Mouse (Mus musculus) kidney, adult 2 months (tissue): ENCODE results near the gene Tanc1. TPM values are rescaled to one million over a fixed set of nuclear protein-coding genes. Genes with fewer than 3 reads are reported as not detected.

Experiments
- DNase-seq: peaks from one replicate; pipeline ENCODE4 v3.0.0; 2021
- H3K27ac ChIP-seq: fragments of 200-500 bp; 2 replicates; pipeline ENCODE4 v1.5.1; 2012; ENCODE audit warnings: low read depth, low read length, control low read depth, inconsistent platforms; ENCODE audit not compliant: insufficient read depth
- H3K27me3 ChIP-seq: fragments of 200-500 bp; replicated peaks from 2 replicates; pipeline ENCODE4 v1.6.1; 2012; ENCODE audit warnings: mild to moderate bottlenecking, moderate library complexity, low read length, inconsistent platforms; ENCODE audit not compliant: control insufficient read depth, insufficient read depth
- H3K36me3 ChIP-seq: fragments of 200-500 bp; 2 replicates; pipeline ENCODE4 v1.6.1; 2012; ENCODE audit warnings: mild to moderate bottlenecking, moderate library complexity, low read length, inconsistent platforms; ENCODE audit not compliant: control insufficient read depth, insufficient read depth
- H3K4me1 ChIP-seq: fragments of 200-500 bp; 2 replicates; pipeline ENCODE4 v1.6.1; 2011; ENCODE audit warnings: low read length; ENCODE audit not compliant: control insufficient read depth, insufficient read depth
- H3K4me3 ChIP-seq: fragments of 200-500 bp; 2 replicates; pipeline ENCODE4 v1.5.1; 2011; ENCODE audit warnings: mild to moderate bottlenecking, low read depth, low read length, control low read depth; ENCODE audit not compliant: insufficient read depth
- CTCF ChIP-seq: fragments of 200-500 bp; conservative IDR thresholded peaks from 2 replicates; pipeline ENCODE4 v1.5.1; 2011; ENCODE audit warnings: low read depth, mild to moderate bottlenecking, control low read depth, low read length, moderate library complexity, mixed read lengths; ENCODE audit not compliant: insufficient read depth, insufficient read length
- POLR2A ChIP-seq: fragments of 200-500 bp; IDR thresholded peaks from one replicate; pipeline ENCODE4 v1.6.1; 2011; ENCODE audit warnings: low read depth, low read length, control low read depth
- WGBS: fragments of 180-500 bp; shearing (Covaris S2); methylation state at CpG from one replicate; pipeline ENCODE4 v1.1.7; 2018; 5-methylcytosine and 5-hydroxymethylcytosine counted together
- polyA plus RNA-seq: library from polyadenylated mRNA; depleted of rRNA; stranded (reverse); fragments of >200 nt; gene quantifications from 2 replicates; pipeline ENCODE4 v1.2.3, GENCODE M21; 2012

Tanc1 gene
- polyA plus RNA-seq, 1 experiment = 24.0 TPM

GRCm38 (mm10) chr2:59681181-59681580 lies 69.3 kb downstream of the Tanc1 start:
- no peak overlapping the region for H3K27ac ChIP-seq
- H3K27me3 ChIP-seq = no peaks in the 10 kb centered on the region
- WGBS = 77% methylated on average over 4 of the region's 4 CpGs
- TF ChIP-seq POLR2A (no peak), CTCF (no peak)
- H3K4me3 ChIP-seq = no peak overlapping the region
- H3K36me3 ChIP-seq = no peaks in the 10 kb centered on the region
- H3K4me1 ChIP-seq = peaks cover 22% of the 10 kb centered on the region
- DNase-seq = no peak

GRCm38 (mm10) chr2:59684864-59685605 lies 73.2 kb downstream of the Tanc1 start:
- H3K36me3 ChIP-seq = no peaks in the 10 kb centered on the region
- no peaks in the 10 kb centered on the region for H3K27me3 ChIP-seq
- no peak overlapping the region for H3K4me3 ChIP-seq
- H3K27ac ChIP-seq = no peak overlapping the region
- peaks cover 13% of the 10 kb centered on the region; the same call in 1 of the 2 replicates for H3K4me1 ChIP-seq
- DNase-seq = no peak
- 73% methylated on average over 16 of the region's 16 CpGs for WGBS
- TF ChIP-seq CTCF (no peak), POLR2A (no peak)

- H3K27ac ChIP-seq = no peak overlapping the region
- 97% methylated on average over 4 of the region's 4 CpGs for WGBS
Observed at GRCm38 (mm10) chr2:59685606-59685950, 73.7 kb downstream of the Tanc1 start.

GRCm38 (mm10) chr2:59688261-59689104 lies 76.6 kb downstream of the Tanc1 start:
- no peak for TF ChIP-seq POLR2A
- TF ChIP-seq CTCF = no peak
- no peaks in the 10 kb centered on the region for H3K27me3 ChIP-seq
- DNase-seq = no peak
- H3K27ac ChIP-seq = no peak overlapping the region
- peaks cover 20% of the 10 kb centered on the region for H3K4me1 ChIP-seq
- H3K4me3 ChIP-seq = no peak overlapping the region
- no peaks in the 10 kb centered on the region for H3K36me3 ChIP-seq
- WGBS = 80% methylated on average over 16 of the region's 16 CpGs

More at GRCm38 (mm10) chr2:59685606-59685950, 73.7 kb downstream of the Tanc1 start:
- Histone ChIP-seq H3K27me3 (no peaks in the 10 kb centered on the region), H3K36me3 (no peaks in the 10 kb centered on the region), H3K4me1 (peaks cover 14% of the 10 kb centered on the region; the same call in 1 of the 2 replicates), H3K4me3 (no peak overlapping the region)
- TF ChIP-seq CTCF = no peak
- no peak for TF ChIP-seq POLR2A
- no peak for DNase-seq

- Histone ChIP-seq H3K27me3 (no peaks in the 10 kb centered on the region), H3K27ac (no peak overlapping the region), H3K36me3 (no peaks in the 10 kb centered on the region), H3K4me3 (no peak overlapping the region), H3K4me1 (peaks cover 15% of the 10 kb centered on the region)
- peak; percentile 91 for DNase-seq
- TF ChIP-seq CTCF (no peak), POLR2A (no peak)
- 14% methylated on average over 4 of the region's 4 CpGs for WGBS
Observed at GRCm38 (mm10) chr2:59691112-59691511, 79.3 kb downstream of the Tanc1 start.

GRCm38 (mm10) chr2:59693473-59693872 lies 81.6 kb downstream of the Tanc1 start:
- Histone ChIP-seq H3K36me3 (no peaks in the 10 kb centered on the region), H3K27me3 (no peaks in the 10 kb centered on the region), H3K27ac (no peak overlapping the region), H3K4me1 (peaks cover 26% of the 10 kb centered on the region), H3K4me3 (no peak overlapping the region)
- DNase-seq = no peak
- TF ChIP-seq POLR2A (no peak), CTCF (no peak)
- 66% methylated on average over 5 of the region's 5 CpGs for WGBS

GRCm38 (mm10) chr2:59697123-59697522 lies 85.3 kb downstream of the Tanc1 start:
- no peak for TF ChIP-seq CTCF
- no peak for TF ChIP-seq POLR2A
- 48% methylated on average over 3 of the region's 3 CpGs for WGBS
- Histone ChIP-seq H3K4me1 (peaks cover 16% of the 10 kb centered on the region), H3K36me3 (no peaks in the 10 kb centered on the region), H3K27ac (peak overlapping the region; percentile 39; the same call in 1 of the 2 replicates), H3K4me3 (no peak overlapping the region), H3K27me3 (no peaks in the 10 kb centered on the region)
- peak; percentile 93 for DNase-seq
